Mouse (Mus musculus): ENCODE measurements at regions not wholly inside any gene's neighbourhood (a gene's known extent, or its start where the extent isn't known, plus 50 kb on each side); places are given as distances from the start of the nearest gene placed in this dataset.
A peak's percentile ranks its signal among the peaks of the same experiment; 100 is the strongest.
"Not testable (repeated sequence)": the region's sequence is repeated elsewhere in the genome, so short reads cannot be mapped to it uniquely, and the experiment has no call there.

DNA sequence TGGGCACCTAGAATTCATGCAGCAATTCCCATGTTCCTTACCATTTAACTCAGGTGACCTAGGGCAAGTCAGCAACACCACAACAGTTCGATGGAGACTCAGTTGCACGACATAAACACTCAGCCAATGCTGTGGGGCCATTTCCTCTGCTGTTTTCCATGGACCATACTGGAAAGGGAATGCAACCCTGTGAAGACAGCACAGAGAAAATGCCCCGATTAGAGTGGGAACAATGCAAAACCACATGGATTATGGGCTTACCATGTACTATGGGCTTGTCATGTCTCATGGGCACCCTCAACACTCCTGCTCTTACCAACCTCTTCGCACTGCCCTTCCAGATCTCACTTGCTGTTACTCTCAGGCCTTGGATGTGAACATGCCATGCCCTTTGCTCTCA is 207.6 kb downstream of the Snurf start:
- not testable (repeated sequence) for DNase-seq (ENCODE audit: low spot score in 2 of 2)

DNA sequence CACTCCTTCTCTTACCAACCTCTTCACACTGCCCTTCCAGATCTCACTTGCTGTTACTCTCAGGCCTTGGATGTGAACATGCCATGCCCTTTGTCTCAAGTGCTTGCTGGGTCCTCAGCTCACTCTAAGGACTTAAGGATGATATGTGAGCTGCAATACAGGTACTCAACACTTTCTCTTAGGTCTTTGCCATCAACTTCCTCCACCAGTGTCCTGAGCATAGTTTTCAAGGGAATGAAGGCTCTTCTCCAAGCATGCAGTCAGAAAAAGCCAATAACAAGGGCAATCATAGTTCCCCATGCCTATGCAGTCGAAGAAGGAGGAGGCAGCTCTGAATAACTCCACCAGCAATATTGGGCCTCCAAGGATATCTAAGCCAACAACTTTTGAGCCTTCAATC is 235.1 kb downstream of the Snurf start:
- DNase-seq (ENCODE audit: low spot score in 2 of 2), result peak in 1 of 2 experiments; percentile 6

DNA sequence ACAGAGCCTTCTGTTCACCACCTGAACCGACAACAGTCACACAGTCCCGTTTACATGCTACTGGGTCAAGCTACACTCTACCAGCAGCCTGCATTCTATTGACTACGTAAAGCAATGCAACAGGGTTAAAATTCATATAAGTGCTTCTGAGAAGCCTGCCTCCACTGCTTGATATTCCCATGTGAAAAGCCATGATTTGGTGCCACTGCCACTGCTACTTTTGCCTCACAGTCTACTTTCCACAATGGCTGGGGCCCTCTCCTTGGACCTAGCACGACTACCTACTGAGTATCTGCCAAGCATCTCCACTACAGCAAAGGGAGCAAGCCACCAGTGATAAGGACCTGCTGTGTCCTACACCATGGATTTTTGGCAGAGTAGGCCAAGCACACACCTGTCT is 236.2 kb downstream of the Snurf start:
- peak in 1 of 2 experiments; percentile 7 for DNase-seq (ENCODE audit: low spot score in 2 of 2)

DNA sequence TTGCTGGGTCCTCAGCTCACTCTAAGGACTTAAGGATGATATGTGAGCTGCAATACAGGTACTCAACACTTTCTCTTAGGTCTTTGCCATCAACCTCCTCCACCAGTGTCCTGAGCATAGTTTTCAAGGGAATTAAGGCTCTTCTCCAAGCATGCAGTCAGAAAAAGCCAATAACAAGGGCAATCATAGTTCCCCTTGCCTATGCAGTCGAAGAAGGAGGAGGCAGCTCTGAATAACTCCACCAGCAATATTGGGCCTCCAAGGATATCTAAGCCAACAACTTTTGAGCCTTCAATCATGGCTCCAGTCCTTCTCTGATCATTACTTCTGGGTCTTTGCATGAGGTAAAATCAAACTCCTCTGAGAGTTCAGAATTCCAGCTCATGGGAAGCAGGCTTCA is 237.5 kb downstream of the Snurf start:
- DNase-seq (ENCODE audit: low spot score in 2 of 2), result peak in 1 of 2 experiments; percentile 12

All from spleen, postnatal 14 days (tissue).